Comparison of ENCODE assay signal across 9 mouse cellular contexts in the genomic region with DNA sequence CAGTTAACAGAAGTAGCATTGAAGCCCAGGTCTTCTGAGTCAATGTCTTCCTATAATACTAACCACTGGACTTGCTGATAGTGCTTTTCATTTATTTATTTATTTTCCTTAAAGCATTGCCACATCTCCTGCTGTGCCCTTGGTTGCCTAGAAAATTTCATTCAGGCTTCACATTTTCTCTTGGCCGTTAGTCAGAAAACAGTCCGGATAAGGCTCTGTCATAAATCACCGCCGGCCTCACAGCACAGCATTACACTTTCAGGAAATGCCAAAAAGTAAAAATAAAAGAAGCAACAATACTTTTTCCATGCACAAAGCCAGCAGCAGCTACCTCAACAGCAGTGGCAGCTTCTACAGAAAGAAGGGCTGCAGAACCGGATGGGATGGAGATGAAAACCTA.
A peak's percentile ranks its signal among the peaks of the same experiment; 100 is the strongest.
DNase-seq lines count a peak whose midpoint lies in the region; ATAC-seq and TF ChIP-seq lines count a peak whose summit lies in the region.
"Had no signal": no experiment of that assay in that cellular context is flagged by ENCODE, and none has a peak within 500 bp of the region (broad histone marks: within the 10 kb centered on the region; RNA-seq: fewer than 3 reads in every experiment).

No protein-coding gene starts in this region.

- TF ChIP-seq EP300 in stomach, postnatal 0 days (optimal IDR thresholded peaks at IDR 0.05), result no peak

- no peak overlapping the region for H3K4me3 ChIP-seq in limb, embryonic 11.5 days (ENCODE audit: low read depth, low read length)
- no peak overlapping the region for H3K4me3 ChIP-seq in stomach, postnatal 0 days (ENCODE audit: low read depth, low read length)
- no peak overlapping the region for H3K4me3 ChIP-seq in midbrain, embryonic 16.5 days (ENCODE audit: low read depth, low read length)

- DNase-seq in cerebellum, postnatal 14 days, result peak; percentile 7 to 13
- no peak for DNase-seq in cerebellum, adult 11-12 months
- peak; percentile 40 for DNase-seq in ovary, adult 18-20 months (ENCODE audit: low spot score)
- DNase-seq in ovary, postnatal 10 days (ENCODE audit: low spot score), result no peak
- DNase-seq in limb, embryonic 11.5 days (ENCODE audit: low spot score), result peak; percentile 47
- DNase-seq in stomach, postnatal 0 days (ENCODE audit: low spot score), result no peak
- no peak for DNase-seq in natural killer cell, adult 2 months (ENCODE audit: low spot score in 2 of 2)

- peaks cover 3% of the 10 kb centered on the region; the same call in 1 of the 2 replicates for H3K4me1 ChIP-seq in limb, embryonic 11.5 days (ENCODE audit: control insufficient read depth, insufficient read depth, low read length)
- 0 out of 2 replicates have a peak, but pooled peaks cover 2% of the 10 kb centered on the region for H3K4me1 ChIP-seq in stomach, postnatal 0 days (replicated peaks; ENCODE audit: control insufficient read depth, insufficient read depth)
- no peaks in the 10 kb centered on the region for H3K4me1 ChIP-seq in midbrain, embryonic 16.5 days (ENCODE audit: control insufficient read depth, insufficient read depth, low read length)

- H3K9ac ChIP-seq in limb, embryonic 11.5 days (ENCODE audit: low read length), result no peak overlapping the region
- no peak overlapping the region for H3K9ac ChIP-seq in stomach, postnatal 0 days (ENCODE audit: low read length)
- H3K9ac ChIP-seq in midbrain, embryonic 16.5 days (ENCODE audit: low read depth, low read length), result no peak overlapping the region

- H3K9me3 ChIP-seq in limb, embryonic 11.5 days (ENCODE audit: control insufficient read depth, low read length), result no peaks in the 10 kb centered on the region
- no peaks in the 10 kb centered on the region for H3K9me3 ChIP-seq in stomach, postnatal 0 days (ENCODE audit: control insufficient read depth, low read length)
- H3K9me3 ChIP-seq in midbrain, embryonic 16.5 days (replicated peaks; ENCODE audit: control insufficient read depth, low read length, poor library complexity, severe bottlenecking), result no peaks in the 10 kb centered on the region

- H3K36me3 ChIP-seq in limb, embryonic 11.5 days (ENCODE audit: control insufficient read depth, insufficient read depth, low read length), result no peaks in the 10 kb centered on the region
- H3K36me3 ChIP-seq in stomach, postnatal 0 days (ENCODE audit: control insufficient read depth, insufficient read depth, low read length), result no peaks in the 10 kb centered on the region
- H3K36me3 ChIP-seq in midbrain, embryonic 16.5 days (ENCODE audit: control insufficient read depth, insufficient read depth, low read length), result no peaks in the 10 kb centered on the region

- no peaks in the 10 kb centered on the region for H3K27me3 ChIP-seq in limb, embryonic 11.5 days (ENCODE audit: control insufficient read depth, insufficient read depth, low read length)
- H3K27me3 ChIP-seq in stomach, postnatal 0 days (ENCODE audit: control insufficient read depth, insufficient read depth, low read length), result no peaks in the 10 kb centered on the region
- H3K27me3 ChIP-seq in midbrain, embryonic 16.5 days (ENCODE audit: control insufficient read depth, insufficient read depth, low read depth, low read length), result no peaks in the 10 kb centered on the region

- no peak for ATAC-seq in limb, embryonic 11.5 days (ENCODE audit: insufficient number of reproducible peaks, low FRiP score, low TSS enrichment, low read depth)
- ATAC-seq in stomach, postnatal 0 days (ENCODE audit: low FRiP score, low TSS enrichment), result no peak; the same call in 1 of the 2 replicates
- no peak for ATAC-seq in midbrain, embryonic 16.5 days

- TF ChIP-seq CTCF in stomach, postnatal 0 days (IDR thresholded peaks at IDR 0.05; ENCODE audit: low read depth), result no peak

- peak overlapping the region; percentile 5; the same call in 1 of the 2 replicates for H3K4me2 ChIP-seq in limb, embryonic 11.5 days (ENCODE audit: low read depth, severe bottlenecking)
- H3K4me2 ChIP-seq in stomach, postnatal 0 days (replicated peaks; ENCODE audit: low read depth), result no peak overlapping the region
- no peak overlapping the region for H3K4me2 ChIP-seq in midbrain, embryonic 16.5 days (ENCODE audit: low read length)
- H3K4me2 ChIP-seq: midbrain, embryonic 11.5 days had no signal

- 30% methylated on average over 5 of the region's 5 CpGs for WGBS in limb, embryonic 11.5 days
- WGBS in stomach, postnatal 0 days, result 28% methylated on average over 5 of the region's 5 CpGs
- 51% methylated on average over 5 of the region's 5 CpGs for WGBS in midbrain, embryonic 16.5 days

- H3K27ac ChIP-seq in limb, embryonic 11.5 days (replicated peaks; ENCODE audit: low read depth, low read length), result no peak overlapping the region
- peak overlapping the region; percentile 56; the same call in 1 of the 2 replicates for H3K27ac ChIP-seq in stomach, postnatal 0 days (replicated peaks)
- H3K27ac ChIP-seq in midbrain, embryonic 16.5 days (ENCODE audit: low read length), result no peak overlapping the region

Comparison
In these comparisons a context has a peak if more than half of its experiments do, and no peak if none do; other contexts are left out.
1. DNase-seq: peak in cerebellum, postnatal 14 days (2 of 2), ovary, adult 18-20 months (single experiment) and limb, embryonic 11.5 days (single experiment); none in cerebellum, adult 11-12 months (single experiment), ovary, postnatal 10 days (single experiment), stomach, postnatal 0 days (single experiment) and natural killer cell, adult 2 months (0 of 2).